Comparison of ENCODE assay signal across 10 mouse cellular contexts in genomic region chr12:69370936-69371335, GRCm38 (mm10). TPM values are rescaled to one million over a fixed set of nuclear protein-coding genes. Genes with fewer than 3 reads are reported as not detected.
A peak's percentile ranks its signal among the peaks of the same experiment; 100 is the strongest.
DNase-seq lines count a peak whose midpoint lies in the region; ATAC-seq and TF ChIP-seq lines count a peak whose summit lies in the region.
"Had no signal": no experiment of that assay in that cellular context is flagged by ENCODE, and none has a peak within 500 bp of the region (broad histone marks: within the 10 kb centered on the region; RNA-seq: fewer than 3 reads in every experiment).

No protein-coding gene starts in this region.

- H3K9ac ChIP-seq in embryonic facial prominence, embryonic 12.5 days = peak overlapping the region; percentile 99; the same call in 1 of the 2 replicates
- peak overlapping the region; percentile 80 for H3K9ac ChIP-seq in intestine, embryonic 15.5 days
- H3K9ac ChIP-seq in neural tube, embryonic 12.5 days = peak overlapping the region; percentile 99

- 10% methylated on average over 7 of the region's 7 CpGs for WGBS in embryonic facial prominence, embryonic 12.5 days
- WGBS in intestine, embryonic 15.5 days = 13% methylated on average over 7 of the region's 7 CpGs
- WGBS in neural tube, embryonic 12.5 days = 18% methylated on average over 7 of the region's 7 CpGs

- H3K36me3 ChIP-seq in embryonic facial prominence, embryonic 12.5 days = no peaks in the 10 kb centered on the region
- H3K36me3 ChIP-seq in intestine, embryonic 15.5 days = no peaks in the 10 kb centered on the region
- H3K36me3 ChIP-seq in neural tube, embryonic 12.5 days = no peaks in the 10 kb centered on the region

- H3K4me3 ChIP-seq in left cerebral cortex, adult 2 months = peak overlapping the region; percentile 100
- peak overlapping the region; percentile 98 for H3K4me3 ChIP-seq in embryonic facial prominence, embryonic 12.5 days
- H3K4me3 ChIP-seq in intestine, embryonic 15.5 days (replicated peaks) = peak overlapping the region; percentile 99
- H3K4me3 ChIP-seq in neural tube, embryonic 12.5 days = peak overlapping the region; percentile 99

- H3K4me1 ChIP-seq in embryonic facial prominence, embryonic 12.5 days = peaks cover 11% of the 10 kb centered on the region
- H3K4me1 ChIP-seq in intestine, embryonic 15.5 days (replicated peaks) = peaks cover 3% of the 10 kb centered on the region; the same call in 1 of the 2 replicates
- H3K4me1 ChIP-seq in neural tube, embryonic 12.5 days = peaks cover 17% of the 10 kb centered on the region

- ATAC-seq in embryonic facial prominence, embryonic 12.5 days (ENCODE audit: insufficient number of reproducible peaks, insufficient read depth, low FRiP score, low TSS enrichment) = no peak
- no peak for ATAC-seq in intestine, embryonic 15.5 days
- ATAC-seq in neural tube, embryonic 12.5 days (ENCODE audit: low FRiP score, low read depth) = no peak

- TF ChIP-seq CTCF in left cerebral cortex, adult 2 months (IDR thresholded peaks at IDR 0.05) = no peak

- peak overlapping the region; percentile 88 for H3K4me2 ChIP-seq in embryonic facial prominence, embryonic 12.5 days (replicated peaks)
- H3K4me2 ChIP-seq in intestine, embryonic 15.5 days (replicated peaks) = peak overlapping the region; percentile 74
- H3K4me2 ChIP-seq in neural tube, embryonic 12.5 days (replicated peaks) = peak overlapping the region; percentile 95

- intact Hi-C loops in left cerebral cortex, adult 2 months (cut with DNase I) = loop anchor here (2.0 to 5.0 kb wide), 2 partner anchors 86 to 204 kb away; no protein-coding TSS in a partner anchor
- intact Hi-C loops in left cerebral cortex, postnatal 25 days (cut with DNase I) = loop anchor here (5.0 kb wide), 3 partner anchors 86 to 311 kb away; partner anchors contain the start of gene Sos2

- DNase-seq in left cerebral cortex, adult 2 months (ENCODE audit: extremely low spot score in 1 of 2, low spot score in 2 of 2) = no peak
- no peak for DNase-seq in left cerebral cortex, postnatal 25 days (ENCODE audit: low spot score in 2 of 2)
- no peak for DNase-seq in ovary, postnatal 36 days (ENCODE audit: low spot score)
- DNase-seq in cerebellum, adult 9-11 months = no peak
- DNase-seq in layer of hippocampus, postnatal 36 days = no peak
- DNase-seq: adrenal gland, postnatal 14 days; layer of hippocampus, adult 9-11 months had no signal

- H3K27ac ChIP-seq in left cerebral cortex, adult 2 months = peak overlapping the region; percentile 96
- H3K27ac ChIP-seq in embryonic facial prominence, embryonic 12.5 days = peak overlapping the region; percentile 95
- H3K27ac ChIP-seq in intestine, embryonic 15.5 days = peak overlapping the region; percentile 98
- peak overlapping the region; percentile 53; the same call in 1 of the 2 replicates for H3K27ac ChIP-seq in neural tube, embryonic 12.5 days

- H3K9me3 ChIP-seq in embryonic facial prominence, embryonic 12.5 days = no peaks in the 10 kb centered on the region
- no peaks in the 10 kb centered on the region for H3K9me3 ChIP-seq in intestine, embryonic 15.5 days
- no peaks in the 10 kb centered on the region for H3K9me3 ChIP-seq in neural tube, embryonic 12.5 days

- no peaks in the 10 kb centered on the region for H3K27me3 ChIP-seq in embryonic facial prominence, embryonic 12.5 days
- no peaks in the 10 kb centered on the region for H3K27me3 ChIP-seq in intestine, embryonic 15.5 days (replicated peaks)
- H3K27me3 ChIP-seq in neural tube, embryonic 12.5 days (replicated peaks) = no peaks in the 10 kb centered on the region

RNA-seq across cellular contexts. Expression of gene Arf6, which starts 1.0 kb away (rescaled TPM):
- total RNA-seq in left cerebral cortex, adult 2 months (2021) = 10 to 100 TPM; 56.8 to 58.9 TPM
- total RNA-seq in left cerebral cortex, postnatal 25 days (2021) = 10 to 100 TPM; 52.8 to 58.2 TPM
- 68.5 and 72.2 TPM in 2 replicates for polyA plus RNA-seq in embryonic facial prominence, embryonic 12.5 days (2016; fragmentation: Nextera tagmentation; extraction: Ambion mirVana)
- 49.5 and 54.9 TPM in 2 replicates for polyA plus RNA-seq in intestine, embryonic 15.5 days (2015; fragmentation: Nextera tagmentation; extraction: Ambion mirVana)
- polyA plus RNA-seq in neural tube, embryonic 12.5 days (2016; fragmentation: Nextera tagmentation; extraction: Ambion mirVana) = 57.6 and 60.3 TPM in 2 replicates
- 10 to 100 TPM; 48.3 to 50.3 TPM for total RNA-seq in layer of hippocampus, postnatal 36 days (2021)

RNA-seq across cellular contexts. Expression of gene Gm9887, which starts 1.3 kb away (rescaled TPM):
- 1 to 10 TPM; 1.2 TPM for total RNA-seq in left cerebral cortex, adult 2 months (2021)
- total RNA-seq in left cerebral cortex, postnatal 25 days (2021) = 1 to 10 TPM in 1 of 2 experiments, under 1 TPM in 1; 0.96 to 1.5 TPM
- 2.4 and 3.7 TPM in 2 replicates for polyA plus RNA-seq in embryonic facial prominence, embryonic 12.5 days (2016; fragmentation: Nextera tagmentation; extraction: Ambion mirVana)
- polyA plus RNA-seq in intestine, embryonic 15.5 days (2015; fragmentation: Nextera tagmentation; extraction: Ambion mirVana) = 1.7 and 2.0 TPM in 2 replicates
- polyA plus RNA-seq in neural tube, embryonic 12.5 days (2016; fragmentation: Nextera tagmentation; extraction: Ambion mirVana) = 2.0 and 2.4 TPM in 2 replicates
- total RNA-seq in layer of hippocampus, postnatal 36 days (2021) = under 1 TPM; 0.60 to 0.66 TPM

RNA-seq across cellular contexts. Expression of gene Nemf, which starts 14.0 kb away (rescaled TPM):
- total RNA-seq in left cerebral cortex, adult 2 months (2021) = 10 to 100 TPM; 46.3 to 53.7 TPM
- 10 to 100 TPM; 46.0 to 46.6 TPM for total RNA-seq in left cerebral cortex, postnatal 25 days (2021)
- 94.1 and 95.4 TPM in 2 replicates for polyA plus RNA-seq in embryonic facial prominence, embryonic 12.5 days (2016; fragmentation: Nextera tagmentation; extraction: Ambion mirVana)
- 71.6 and 71.8 TPM in 2 replicates for polyA plus RNA-seq in intestine, embryonic 15.5 days (2015; fragmentation: Nextera tagmentation; extraction: Ambion mirVana)
- polyA plus RNA-seq in neural tube, embryonic 12.5 days (2016; fragmentation: Nextera tagmentation; extraction: Ambion mirVana) = 89.2 and 96.3 TPM in 2 replicates
- 10 to 100 TPM; 47.9 to 51.2 TPM for total RNA-seq in layer of hippocampus, postnatal 36 days (2021)
